Mouse (Mus musculus): Measurements from ENCODE around the gene Aasdh. TPM values are rescaled to one million over a fixed set of nuclear protein-coding genes. Genes with fewer than 3 reads are reported as not detected.

Aasdh gene
- total RNA-seq, 2 experiments from 2014 or later = 23.1 to 23.5 TPM

DNA sequence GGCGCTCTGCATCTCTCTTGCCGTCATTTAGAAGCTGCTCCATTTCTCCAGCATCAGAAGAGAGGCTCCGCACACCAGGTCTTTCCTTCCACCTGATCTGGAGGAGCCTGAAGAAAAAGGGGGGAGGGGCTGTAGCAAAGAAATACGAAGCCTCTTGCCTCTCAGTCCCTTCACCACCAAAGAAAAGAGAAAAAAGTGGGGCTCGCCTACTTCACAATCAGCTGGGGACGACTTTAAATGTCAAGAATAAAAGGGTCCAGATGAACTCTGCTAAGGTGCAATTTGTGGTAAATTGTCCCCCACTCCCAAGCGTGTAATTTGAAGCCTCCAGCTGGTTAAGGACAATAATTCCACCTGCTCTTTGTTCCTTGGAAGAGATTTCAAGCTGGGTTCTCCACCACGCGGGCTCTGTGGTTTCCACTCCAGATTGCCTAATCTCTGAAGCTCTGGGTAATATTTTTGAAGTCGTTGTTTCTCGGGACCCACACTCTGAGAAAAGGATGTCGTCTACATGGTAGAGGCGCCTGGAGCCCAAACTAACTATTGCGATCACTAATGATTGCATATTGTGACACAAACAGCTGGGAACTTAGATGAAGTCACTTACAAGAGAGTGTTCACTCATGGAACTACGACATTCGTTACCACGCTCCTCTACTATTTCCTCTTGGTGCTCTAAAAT, 72.6 kb downstream of the Aasdh start:
- H3K27ac ChIP-seq = no peak overlapping the region
- H3K4me3 ChIP-seq = no peak overlapping the region
- TF ChIP-seq CTCF (IDR thresholded peaks at IDR 0.05) = no peak
- DNase-seq (ENCODE audit: extremely low spot score in 1 of 2, low spot score in 2 of 2) = no peak
- intact Hi-C loops (cut with DNase I) = no loop called here

DNA sequence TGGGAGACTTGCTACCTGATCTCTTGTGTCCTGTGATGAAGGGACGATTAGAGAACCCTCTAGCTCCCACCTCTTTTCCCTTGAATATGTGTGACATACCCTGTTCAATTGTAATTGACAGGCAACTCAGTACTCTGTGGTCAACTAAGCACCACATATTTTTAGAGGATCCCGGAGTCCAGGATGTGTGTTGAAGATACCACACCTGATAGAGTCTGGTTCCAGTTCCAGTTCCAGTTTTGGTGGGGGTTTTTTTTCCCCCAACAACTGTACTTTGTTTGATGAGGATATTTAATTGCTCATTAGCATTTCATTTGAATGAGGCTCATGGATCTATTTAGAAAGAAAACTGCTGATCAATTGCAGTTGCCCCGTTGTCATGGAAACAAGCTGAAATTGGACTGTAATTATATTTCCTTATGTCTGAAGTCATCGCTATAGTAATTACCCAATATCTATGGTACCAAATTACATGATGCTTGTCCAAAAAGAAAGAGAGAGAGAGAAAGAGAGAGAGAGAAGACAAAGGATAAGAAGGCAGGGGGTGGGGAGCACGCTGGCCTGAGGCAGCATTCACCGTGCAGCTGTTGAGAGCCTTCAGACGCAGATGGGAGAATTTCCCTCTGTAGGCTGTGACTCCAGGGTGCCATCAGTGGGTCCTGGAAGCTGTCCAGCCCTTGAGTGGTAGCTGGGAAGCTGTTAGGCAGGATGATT, 76.6 kb downstream of the Aasdh start:
- DNase-seq (ENCODE audit: extremely low spot score in 1 of 2, low spot score in 2 of 2) = no peak
- Histone ChIP-seq H3K4me3 (no peak overlapping the region), H3K27ac (no peak overlapping the region)
- intact Hi-C loops (cut with DNase I) = no loop called here
- TF ChIP-seq CTCF (IDR thresholded peaks at IDR 0.05) = no peak

Other genes with a start within 250 kb of the Aasdh start
- gene C530008M17Rik, start 249.0 kb downstream of the Aasdh start, total RNA-seq (2021) = 10 to 100 TPM; 59.4 to 61.7 TPM
- 10 to 100 TPM; 82.0 to 93.4 TPM for gene Paics, start 45.8 kb upstream of the Aasdh start, total RNA-seq (2021)
- gene Ppat, start 46.1 kb upstream of the Aasdh start, total RNA-seq (2021) = 10 to 100 TPM; 16.6 to 18.9 TPM
- gene Srp72, start 69.2 kb upstream of the Aasdh start, total RNA-seq (2021) = 100 to 1,000 TPM in 1 of 2 experiments, 10 to 100 TPM in 1; 95.1 to 104 TPM
- not detected for gene Arl9, start 98.5 kb upstream of the Aasdh start, total RNA-seq (2021)
- gene Thegl, start 110.5 kb upstream of the Aasdh start, total RNA-seq (2021) = under 1 TPM; 0.47 to 0.57 TPM
- gene Hopx, start 209.6 kb upstream of the Aasdh start, total RNA-seq (2021) = 10 to 100 TPM; 26.2 to 26.5 TPM

Measured in left cerebral cortex, adult 2 months (tissue).